In the genomic region with DNA sequence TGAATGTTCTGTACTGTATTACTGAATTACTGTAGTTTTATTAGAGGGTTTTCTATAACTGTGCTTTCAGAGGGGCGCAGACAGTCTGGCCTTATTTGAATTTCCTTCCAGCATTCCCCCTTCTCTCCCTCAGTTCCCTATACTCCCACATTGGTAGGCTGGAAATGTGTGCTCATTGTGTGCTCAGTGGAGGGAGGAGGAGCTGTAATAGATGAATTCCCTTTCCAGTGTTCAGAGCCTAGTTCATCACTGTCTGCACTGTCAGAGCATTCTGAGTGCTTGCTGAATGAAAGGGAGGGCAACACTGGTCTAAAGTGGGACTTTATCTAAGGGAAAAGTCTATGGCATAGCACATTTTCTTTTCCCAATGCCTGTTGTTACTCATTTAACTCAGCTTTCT, we compare ENCODE assay signal across 24 mouse cellular contexts.
"Had no signal": no experiment of that assay in that cellular context is flagged by ENCODE, and none has a peak within 500 bp of the region (broad histone marks: within the 10 kb centered on the region; RNA-seq: fewer than 3 reads in every experiment).

No protein-coding gene starts in this region.

- H3K9ac ChIP-seq: limb, embryonic 13.5 days; liver, embryonic 12.5 days; liver, embryonic 15.5 days; lung, embryonic 15.5 days had no signal

- H3K27ac ChIP-seq: kidney, postnatal 0 days; layer of hippocampus, adult 2 months; limb, embryonic 10.5 days; limb, embryonic 13.5 days; liver, embryonic 12.5 days; liver, embryonic 15.5 days; lung, embryonic 15.5 days; midbrain, embryonic 10.5 days; stomach, postnatal 0 days had no signal

- DNase-seq: kidney, adult 2 months; kidney, postnatal 25 days; layer of hippocampus, adult 9-11 months; liver; lung, adult 18-20 months; lung, postnatal 10 days; lung, postnatal 36 days; midbrain, embryonic 14.5 days; right cerebral cortex, adult 18-20 months; right cerebral cortex, postnatal 14 days; right cerebral cortex, postnatal 4 days; thymus, adult 2 months; thymus, postnatal 14 days; thymus, postnatal 4 days had no signal

- H3K27me3 ChIP-seq: limb, embryonic 13.5 days; liver, embryonic 12.5 days; liver, embryonic 15.5 days; lung, embryonic 15.5 days; megakaryocyte, embryonic 14.5 days had no signal

- ATAC-seq: liver, embryonic 12.5 days had no signal

- H3K9me3 ChIP-seq: lung, embryonic 15.5 days had no signal

- H3K4me3 ChIP-seq: layer of hippocampus, adult 2 months; limb, embryonic 10.5 days; limb, embryonic 13.5 days; liver, embryonic 12.5 days; liver, embryonic 15.5 days; lung, embryonic 15.5 days; megakaryocyte, embryonic 14.5 days; midbrain, embryonic 10.5 days had no signal

- H3K4me2 ChIP-seq: limb, embryonic 13.5 days; liver, embryonic 12.5 days; liver, embryonic 15.5 days; lung, embryonic 15.5 days had no signal

- H3K36me3 ChIP-seq: limb, embryonic 10.5 days; limb, embryonic 13.5 days; liver, embryonic 12.5 days; liver, embryonic 15.5 days; lung, embryonic 15.5 days; midbrain, embryonic 10.5 days had no signal

- H3K4me1 ChIP-seq: limb, embryonic 10.5 days; liver, embryonic 12.5 days; liver, embryonic 15.5 days; lung, embryonic 15.5 days; megakaryocyte, embryonic 14.5 days had no signal
